Mouse (Mus musculus) liver, adult 2 months (tissue): Measurements from ENCODE around the gene Sec14l3.

Experiments
- CTCF ChIP-seq: fragments of 200-500 bp; IDR thresholded peaks from 2 replicates; pipeline ENCODE4 v1.5.1; 2011; ENCODE audit warnings: low read depth, low read length, control low read depth
- POLR2A ChIP-seq: fragments of 200-500 bp; IDR thresholded peaks from 2 replicates; pipeline ENCODE4 v1.6.1; 2011; ENCODE audit warnings: low read length, control low read depth; ENCODE audit not compliant: insufficient read depth; ENCODE audit errors: extremely low read depth

DNA sequence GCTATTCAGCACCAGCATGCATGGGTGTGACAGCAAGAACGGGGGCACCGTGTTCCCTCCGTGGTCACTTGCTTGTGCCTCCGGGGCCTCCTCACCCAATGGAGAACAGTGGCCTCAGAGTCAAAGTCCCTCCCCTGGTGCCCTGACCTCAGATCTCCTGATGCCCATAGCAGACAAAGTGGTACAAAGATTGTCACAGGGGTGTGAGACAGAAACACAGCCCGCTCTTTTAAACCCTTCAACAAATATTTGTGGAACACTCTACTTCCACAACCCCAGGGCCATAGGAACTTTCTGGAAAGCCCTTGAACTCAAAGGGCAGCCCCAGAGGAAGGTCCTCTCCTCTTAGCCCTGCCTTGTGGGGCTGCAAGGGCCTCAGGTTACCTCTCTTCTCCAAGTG lies 57.6 kb downstream of the Sec14l3 start:
- TF ChIP-seq POLR2A (no peak), CTCF (no peak)
